Mouse (Mus musculus) heart, adult 11 months (tissue): Measurements from ENCODE around the gene Snx11.
"Not testable (repeated sequence)": the region's sequence is repeated elsewhere in the genome, so short reads cannot be mapped to it uniquely, and the experiment has no call there.

ENCODE experiments used
- DNase-seq: peaks from one replicate; pipeline ENCODE4 v3.0.0; 2022

The Snx11 gene

DNA sequence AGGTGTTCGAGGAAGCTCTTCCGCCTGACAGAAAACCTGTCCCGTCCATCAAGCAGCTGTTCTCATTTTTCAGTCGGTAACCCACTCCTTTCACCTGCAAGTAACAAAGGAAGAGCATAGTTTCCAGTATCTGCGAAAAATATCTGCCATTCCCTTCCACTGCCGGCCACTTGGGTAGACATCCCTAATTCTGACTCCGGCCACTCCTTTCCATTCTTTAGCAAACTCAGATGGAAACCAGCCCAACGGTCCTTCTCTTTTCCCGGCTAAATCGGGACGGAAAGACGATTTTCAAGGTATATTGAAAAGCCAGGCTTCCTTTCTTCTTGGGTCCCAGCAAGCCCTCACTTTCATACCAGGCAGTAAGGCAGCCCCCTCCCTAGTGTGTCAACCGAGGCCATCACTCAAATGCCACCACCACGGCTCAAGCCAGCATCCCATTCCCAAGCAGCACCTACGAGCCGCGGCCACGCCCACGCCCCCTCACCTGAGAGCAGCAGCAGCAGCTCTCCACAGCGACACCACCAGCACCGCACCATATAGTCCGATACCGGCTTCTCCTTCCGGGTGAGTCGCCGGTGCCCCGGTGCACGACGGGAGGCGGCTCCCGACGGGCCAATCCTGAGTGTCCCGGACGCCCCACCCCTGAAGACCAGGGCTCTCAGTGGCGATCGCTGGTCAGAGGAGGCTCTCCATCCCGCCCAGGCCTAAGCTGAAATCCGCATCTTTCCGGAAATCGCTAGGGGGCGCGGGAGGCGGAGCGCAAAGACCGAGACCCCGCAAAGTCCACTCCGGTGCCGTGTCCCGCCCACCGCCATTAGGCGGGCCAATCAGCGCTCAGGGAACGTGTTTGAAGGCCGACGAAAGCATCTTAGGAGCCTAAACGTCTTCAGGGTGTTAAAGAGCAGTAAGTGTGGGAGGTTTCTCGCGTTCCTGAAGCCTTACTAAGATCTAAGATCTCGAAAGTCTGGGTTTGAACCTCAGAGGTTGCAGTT lies at the start of gene Snx11:
Gene Snx11 (minus strand): TSS at position 592 of the 995 bp plus-strand sequence.
- DNase-seq, result peak; percentile 100

DNA sequence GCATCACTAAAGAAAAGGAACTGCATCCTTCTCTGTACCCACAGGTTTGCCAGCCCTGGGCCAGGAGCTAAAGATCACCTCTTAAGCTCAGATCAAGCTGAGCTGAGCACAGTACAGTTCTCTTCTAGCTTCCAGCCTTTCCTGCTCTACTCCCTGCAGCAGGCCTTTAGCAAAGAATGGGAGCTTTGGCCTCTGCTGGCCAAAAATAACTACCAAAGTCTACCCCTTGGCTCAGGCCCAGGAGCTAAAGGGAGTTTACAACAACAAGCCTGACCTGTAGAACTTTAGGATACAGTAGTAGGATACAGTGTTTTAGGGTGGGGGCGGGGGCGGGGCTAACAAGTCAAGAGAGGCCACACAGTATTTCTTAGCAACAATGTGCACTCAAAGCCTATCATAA lies 49.1 kb upstream of the Snx11 start:
- DNase-seq, result peak; percentile 93

DNA sequence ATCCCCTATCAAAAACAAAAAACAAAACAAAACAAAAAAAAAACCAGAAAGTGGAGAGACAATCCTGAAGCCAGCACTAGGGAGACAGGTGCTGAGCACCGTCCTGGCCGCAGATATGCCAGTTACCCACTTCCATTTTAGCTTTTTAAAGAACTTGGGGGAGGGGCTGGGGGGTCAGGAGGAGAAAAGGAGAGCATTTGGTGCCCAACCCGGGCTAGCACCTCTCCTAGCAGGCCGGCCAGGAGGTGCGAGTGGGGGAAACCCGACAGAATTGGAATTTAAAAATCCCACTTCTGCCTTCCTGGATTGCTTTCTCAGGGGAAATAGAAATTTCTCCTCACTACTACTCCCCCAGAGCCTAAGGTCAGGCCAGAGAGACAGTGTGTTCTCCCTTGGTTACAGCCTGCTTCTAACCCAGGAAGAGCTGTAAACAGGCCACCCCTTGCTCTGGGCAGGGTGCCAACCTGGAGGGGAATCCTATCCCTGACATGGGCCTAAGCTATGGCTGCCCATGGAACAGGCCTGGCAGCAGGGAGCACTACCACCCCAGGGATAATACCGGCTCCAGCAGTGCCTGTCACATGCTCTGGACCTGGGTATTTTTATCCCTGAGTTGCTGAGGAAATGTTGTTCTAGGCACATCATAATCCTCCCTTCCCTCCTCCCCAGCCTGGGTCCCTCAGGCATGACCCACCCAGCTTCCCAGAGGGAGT lies 47.6 kb upstream of the Snx11 start:
- DNase-seq, result peak; percentile 99

GRCm38 (mm10) chr11:96823880-96824782 lies 46.8 kb upstream of the Snx11 start:
- DNase-seq, result peak; percentile 99

DNA sequence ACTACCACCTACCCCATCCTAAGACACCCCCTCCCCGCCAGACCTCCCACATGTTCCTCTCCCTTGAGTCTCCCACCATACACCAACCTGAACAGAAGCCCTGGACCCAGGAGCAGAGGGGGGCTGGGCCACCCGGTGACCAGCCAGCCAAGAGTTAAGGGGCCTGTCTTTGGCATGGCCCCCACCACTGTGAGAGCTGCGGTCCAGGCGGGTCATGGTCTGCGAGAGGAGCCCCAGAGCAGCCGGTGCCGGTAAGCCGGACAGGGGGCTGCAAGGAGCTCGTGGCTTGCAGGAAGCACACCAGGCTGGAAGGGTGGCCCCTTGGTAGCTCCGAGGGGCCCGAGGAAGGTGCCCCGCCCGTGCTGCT lies 46.1 kb upstream of the Snx11 start:
- DNase-seq, result peak; percentile 96

- peak; percentile 92 for DNase-seq
Observed at GRCm38 (mm10) chr11:96822675-96823470, 45.5 kb upstream of the Snx11 start.

DNA sequence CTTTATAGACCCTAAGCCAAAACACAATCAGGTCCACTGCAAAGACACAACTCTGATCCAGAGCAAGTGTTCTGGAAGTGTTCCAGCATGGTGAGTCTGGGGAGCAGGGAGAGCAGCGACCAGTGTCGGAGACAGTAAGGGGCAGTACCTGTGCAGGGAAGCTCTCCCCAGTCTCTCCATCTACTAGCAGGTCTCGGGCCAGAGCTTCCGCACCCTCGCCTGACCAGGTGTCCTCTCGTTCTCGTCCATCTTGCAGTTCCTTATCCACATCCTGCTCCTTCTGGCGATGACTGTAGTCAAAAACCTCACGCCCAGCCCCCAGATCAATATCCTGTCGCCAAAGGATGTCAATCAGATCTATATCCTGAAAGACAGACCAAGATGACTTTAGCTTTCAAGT lies 44.6 kb upstream of the Snx11 start:
- DNase-seq, result no peak

DNA sequence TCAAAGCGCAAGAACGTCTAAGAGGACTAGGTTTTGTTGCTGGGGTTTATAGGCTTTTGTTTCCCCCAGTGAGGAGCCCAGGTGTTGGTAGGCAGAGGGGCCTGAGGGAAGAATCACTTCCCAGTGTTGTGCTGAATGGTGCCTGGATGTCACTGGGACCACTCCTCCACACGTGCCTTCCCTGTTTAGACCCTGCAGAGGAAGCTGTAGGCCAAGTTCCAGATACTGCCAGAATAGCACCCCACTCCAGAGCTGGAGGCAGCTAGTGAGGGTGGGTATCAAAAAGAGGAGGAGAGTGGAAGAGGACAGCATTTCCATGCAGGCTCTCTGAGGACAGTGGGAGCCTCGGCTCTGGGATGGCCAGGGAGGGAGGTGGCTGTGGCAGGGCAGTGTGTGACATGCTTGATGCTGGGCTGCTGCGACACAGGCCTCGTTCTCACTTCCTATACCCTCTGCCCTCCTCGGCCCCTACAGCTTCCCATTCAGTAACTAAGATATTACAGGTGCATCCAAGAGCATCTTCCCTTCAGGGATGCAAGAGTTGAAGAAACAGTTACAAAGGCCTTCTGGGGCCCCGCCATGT lies 40.9 kb upstream of the Snx11 start:
- no peak for DNase-seq

DNA sequence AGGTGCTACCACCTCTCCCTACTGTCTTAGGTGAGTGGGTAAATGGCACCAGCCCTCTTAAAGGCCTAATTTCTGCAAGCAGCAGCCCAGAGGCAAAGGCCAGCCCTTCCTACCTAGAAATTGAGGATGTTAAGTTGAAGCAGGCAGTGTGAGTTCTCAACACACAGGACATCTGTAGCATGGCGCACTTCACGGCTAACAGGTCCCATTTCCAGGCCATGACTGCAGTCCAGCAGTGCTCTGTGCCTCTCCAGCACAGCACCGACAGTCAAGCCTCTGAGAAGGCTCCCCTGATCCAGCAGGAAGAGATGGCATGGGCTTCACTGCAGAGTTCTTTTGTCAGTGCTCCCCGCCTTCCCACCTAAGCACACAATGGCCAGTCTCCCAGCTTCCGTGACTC lies 39.6 kb upstream of the Snx11 start:
- no peak for DNase-seq

- no peak for DNase-seq
Observed at GRCm38 (mm10) chr11:96816494-96816893, 39.1 kb upstream of the Snx11 start.

- DNase-seq, result no peak
Observed at GRCm38 (mm10) chr11:96815895-96816294, 38.5 kb upstream of the Snx11 start.

DNA sequence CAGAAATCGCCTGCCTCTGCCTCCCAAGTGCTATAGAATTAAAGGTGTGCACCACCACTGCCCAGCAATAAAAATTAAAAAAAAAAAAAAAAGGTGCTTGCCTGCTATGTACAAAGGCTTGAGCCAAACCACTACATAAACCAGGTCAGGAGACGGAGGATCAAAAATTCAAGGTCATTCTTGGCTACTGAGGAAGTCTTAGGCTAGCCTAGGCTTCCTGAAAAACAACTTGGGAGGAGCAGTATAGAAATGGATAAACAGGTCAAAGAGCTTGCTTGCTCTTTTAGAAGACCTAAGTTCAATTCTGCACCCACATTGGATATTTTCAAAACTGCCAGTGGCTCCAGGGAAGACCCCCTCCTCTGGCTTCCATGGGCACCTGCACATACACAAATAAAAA lies 37.1 kb upstream of the Snx11 start:
- DNase-seq, result no peak

GRCm38 (mm10) chr11:96813920-96814319 lies 36.6 kb upstream of the Snx11 start:
- DNase-seq, result no peak

DNA sequence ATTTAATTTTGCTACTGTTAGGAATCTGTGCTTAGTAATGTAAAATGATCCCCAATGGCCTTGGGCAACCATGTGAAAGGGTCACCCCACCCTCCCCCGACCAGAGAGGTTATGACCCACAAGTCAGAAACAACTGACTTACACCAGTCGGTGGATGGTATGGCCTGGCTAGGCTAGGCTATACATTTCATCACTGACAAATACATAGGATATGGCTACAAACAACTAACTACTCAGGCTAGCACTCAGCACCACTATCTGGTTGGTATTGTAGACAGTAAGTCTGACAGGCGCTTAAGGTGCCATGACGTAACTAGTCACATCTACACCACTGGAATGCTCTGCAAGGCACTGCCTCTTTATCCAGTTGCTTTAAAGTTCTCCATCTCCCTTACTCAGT lies 36.1 kb upstream of the Snx11 start:
- DNase-seq, result no peak

GRCm38 (mm10) chr11:96811188-96811587 lies 33.8 kb upstream of the Snx11 start:
- not testable (repeated sequence) for DNase-seq

- DNase-seq, result no peak
Observed at GRCm38 (mm10) chr11:96809562-96810235, 32.3 kb upstream of the Snx11 start.

DNA sequence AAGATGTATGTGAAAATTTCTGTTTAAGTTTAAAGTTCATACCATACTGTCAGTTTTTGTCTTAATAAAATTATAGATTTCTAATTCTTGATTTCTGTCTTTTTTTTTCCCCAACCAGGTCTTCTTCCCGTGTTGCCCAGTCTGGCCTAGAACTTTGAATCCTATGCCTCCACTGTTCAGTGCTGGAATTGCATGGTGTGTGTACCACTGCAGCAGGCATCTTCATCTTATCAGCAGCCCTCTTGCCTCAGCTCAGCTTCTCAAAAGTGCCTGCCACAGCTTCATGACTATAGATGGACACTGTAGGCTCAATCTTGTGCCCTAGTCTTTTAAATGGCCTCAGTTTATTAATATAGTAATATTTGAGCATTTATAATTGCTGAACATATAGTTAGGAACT lies 30.7 kb upstream of the Snx11 start:
- DNase-seq, result peak; percentile 72

GRCm38 (mm10) chr11:96805606-96806005 lies 28.2 kb upstream of the Snx11 start:
- peak; percentile 82 for DNase-seq

GRCm38 (mm10) chr11:96799511-96799910 lies 22.2 kb upstream of the Snx11 start:
- DNase-seq, result no peak

DNA sequence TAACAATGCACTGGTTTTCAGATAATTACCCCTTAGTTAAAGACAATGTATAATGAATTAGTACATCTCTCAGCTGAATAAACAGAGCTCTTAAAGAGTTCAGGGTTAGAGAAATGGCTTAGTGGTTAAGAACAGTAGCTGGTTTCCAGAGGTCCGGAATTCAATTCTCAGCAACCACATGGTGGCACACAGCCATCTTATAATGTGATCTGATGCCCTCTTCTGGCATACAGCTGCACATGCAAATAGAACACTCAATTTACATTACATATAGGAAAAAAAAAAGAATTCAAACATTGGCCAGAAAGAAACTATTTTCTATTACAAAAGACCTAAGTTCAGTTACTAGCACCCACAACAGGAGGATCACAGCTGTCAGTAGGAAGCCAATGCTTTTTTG lies 19.2 kb upstream of the Snx11 start:
- DNase-seq, result peak; percentile 57

DNA sequence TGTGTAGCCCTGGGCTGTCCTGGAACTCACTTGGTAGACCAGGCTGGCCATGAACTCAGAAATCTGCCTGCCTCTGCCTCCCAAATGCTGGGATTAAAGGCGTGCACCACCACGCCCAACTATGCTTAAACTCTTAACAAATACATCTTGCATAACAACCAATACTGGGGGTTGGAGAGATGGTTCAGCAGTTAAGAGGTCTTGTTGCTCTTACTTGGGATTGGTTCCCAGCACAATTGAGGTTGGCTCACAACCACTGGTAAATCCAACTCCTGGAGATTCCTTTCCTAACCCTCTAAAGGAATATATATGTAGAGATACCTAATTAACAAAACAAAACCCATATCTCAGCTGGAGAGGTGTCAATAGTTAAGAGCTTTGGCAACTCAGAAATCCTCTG lies 18.7 kb upstream of the Snx11 start:
- peak; percentile 55 for DNase-seq
